Mouse (Mus musculus) testis, adult 10 weeks (tissue): Measurements from ENCODE around the gene Sass6. TPM values are rescaled to one million over a fixed set of nuclear protein-coding genes. Genes with fewer than 3 reads are reported as not detected.

Experiments used
- polyA plus RNA-seq: library from polyadenylated mRNA; stranded (reverse); fragments of 350-450 nt; fragmentation: Illumina TruSeq; extraction: RNeasy Lipid Tissue Mini Kit (QIAGEN cat#74804); gene quantifications from one replicate; pipeline ENCODE4 v1.2.3, GENCODE M21; 2014; ENCODE audit warnings: low read depth, low replicate concordance

The Sass6 gene
- 156 TPM for polyA plus RNA-seq

GRCm38 (mm10) chr3:116594728-116595602 lies at the start of gene Sass6:
TSS of gene Sass6 (plus strand) at chr3:116594982.

GRCm38 (mm10) chr3:116562408-116563094 lies 32.2 kb upstream of the Sass6 start, which contains the start of gene Lrrc39:
TSS of gene Lrrc39 (plus strand) at chr3:116562973.

GRCm38 (mm10) chr3:116614295-116614892 lies 19.6 kb downstream of the Sass6 start, which contains the start of gene Trmt13:
TSS of gene Trmt13 (minus strand) at chr3:116614587.

GRCm38 (mm10) chr3:116662463-116662863 lies 67.7 kb downstream of the Sass6 start, which contains the start of gene Mfsd14a:
TSS of gene Mfsd14a (minus strand) at chr3:116662677.

Other genes with a start within 250 kb of the Sass6 start
- 236 TPM for gene Cdc14a, start 170.9 kb upstream of the Sass6 start, polyA plus RNA-seq
- 166 TPM for gene Rtca, start 86.8 kb upstream of the Sass6 start, polyA plus RNA-seq
- 9.6 TPM for gene Dbt, start 81.9 kb upstream of the Sass6 start, polyA plus RNA-seq
- not detected for gene Lrrc39, start 32.0 kb upstream of the Sass6 start, polyA plus RNA-seq
- gene Trmt13, start 19.6 kb downstream of the Sass6 start, polyA plus RNA-seq, result 20.9 TPM
- gene Mfsd14a, start 67.7 kb downstream of the Sass6 start, polyA plus RNA-seq, result 167 TPM
- gene Gm43191, start 86.3 kb downstream of the Sass6 start, polyA plus RNA-seq, result 0.38 TPM
- gene Slc35a3, start 117.8 kb downstream of the Sass6 start, polyA plus RNA-seq, result 67.2 TPM
- 8.6 TPM for gene Agl, start 213.2 kb downstream of the Sass6 start, polyA plus RNA-seq